Mouse (Mus musculus): ENCODE measurements at regions not wholly inside any gene's neighbourhood (a gene's known extent, or its start where the extent isn't known, plus 50 kb on each side); places are given as distances from the start of the nearest gene placed in this dataset.
"Not testable (repeated sequence)": the region's sequence is repeated elsewhere in the genome, so short reads cannot be mapped to it uniquely, and the experiment has no call there.

GRCm38 (mm10) chr14:27562564-27562963 lies 54.3 kb upstream of the Ccdc66 start:
- WGBS: 95% methylated on average over 11 of the region's 11 CpGs
- not testable (repeated sequence) for ATAC-seq (ENCODE audit: low FRiP score); H3K4me2 ChIP-seq (replicated peaks); DNase-seq (ENCODE audit: low spot score); H3K4me3 ChIP-seq (replicated peaks; ENCODE audit: low read length); H3K27ac ChIP-seq; H3K9ac ChIP-seq; H3K36me3 ChIP-seq (replicated peaks; ENCODE audit: control insufficient read depth, insufficient read depth); H3K4me1 ChIP-seq (replicated peaks; ENCODE audit: control insufficient read depth, insufficient read depth, low read length); H3K27me3 ChIP-seq (ENCODE audit: control insufficient read depth, insufficient read depth, low read length); H3K9me3 ChIP-seq (ENCODE audit: control insufficient read depth, low read length)

DNA sequence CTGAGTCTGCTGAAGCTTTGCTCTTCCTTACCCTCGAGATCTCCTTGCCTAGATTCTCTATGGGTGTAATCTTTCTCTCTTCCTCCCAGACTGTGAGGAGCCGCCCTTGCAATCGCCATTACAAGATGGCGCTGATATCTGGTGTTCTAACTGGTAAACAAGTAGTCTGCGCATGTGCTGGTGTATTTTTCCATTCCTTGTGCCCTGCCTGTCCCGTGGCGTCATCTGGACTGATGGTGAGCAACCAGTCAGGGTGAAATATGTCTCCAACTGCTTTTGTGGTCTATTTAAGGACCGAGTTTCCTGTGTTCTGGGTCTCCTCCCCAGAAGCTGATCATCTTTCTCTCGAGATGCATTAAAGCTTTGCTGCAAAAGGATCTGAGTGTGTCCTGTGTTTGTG lies 53.7 kb upstream of the Ccdc66 start:
- WGBS: 89% methylated on average over 9 of the region's 9 CpGs
- not testable (repeated sequence) for H3K36me3 ChIP-seq (replicated peaks; ENCODE audit: control insufficient read depth, insufficient read depth); H3K27ac ChIP-seq; DNase-seq (ENCODE audit: low spot score); H3K4me1 ChIP-seq (replicated peaks; ENCODE audit: control insufficient read depth, insufficient read depth, low read length); H3K4me2 ChIP-seq (replicated peaks); H3K4me3 ChIP-seq (replicated peaks; ENCODE audit: low read length); H3K27me3 ChIP-seq (ENCODE audit: control insufficient read depth, insufficient read depth, low read length); ATAC-seq (ENCODE audit: low FRiP score); H3K9ac ChIP-seq; H3K9me3 ChIP-seq (ENCODE audit: control insufficient read depth, low read length)

DNA sequence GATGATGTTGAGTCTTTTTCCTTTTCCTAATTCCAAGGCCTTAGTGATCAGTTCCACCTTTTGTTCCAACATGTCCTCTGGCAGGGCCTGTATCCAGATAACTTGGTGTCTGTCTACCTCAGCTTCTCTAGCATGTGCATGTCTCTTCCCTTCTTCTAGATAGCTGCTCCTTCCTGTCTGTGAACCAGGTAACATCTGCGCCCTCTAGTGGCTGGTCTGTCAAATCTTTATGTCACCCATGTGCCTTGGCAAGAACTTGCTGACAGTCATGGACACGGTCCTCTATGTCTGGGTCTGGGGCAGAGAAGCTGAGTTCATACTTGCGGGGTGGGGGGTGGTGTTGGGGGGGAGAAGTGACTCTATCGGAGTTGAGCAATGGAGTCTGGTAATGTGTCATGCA lies 52.2 kb upstream of the Ccdc66 start:
- no peak overlapping the region for H3K4me2 ChIP-seq (replicated peaks)
- no peak overlapping the region for H3K9ac ChIP-seq
- H3K36me3 ChIP-seq (replicated peaks; ENCODE audit: control insufficient read depth, insufficient read depth): no peaks in the 10 kb centered on the region
- no peaks in the 10 kb centered on the region for H3K9me3 ChIP-seq (ENCODE audit: control insufficient read depth, low read length)
- DNase-seq (ENCODE audit: low spot score) (peak; percentile 46), ATAC-seq (ENCODE audit: low FRiP score) (no peak)
- no peak overlapping the region for H3K27ac ChIP-seq
- no peaks in the 10 kb centered on the region for H3K4me1 ChIP-seq (replicated peaks; ENCODE audit: control insufficient read depth, insufficient read depth, low read length)
- 52% methylated on average over 4 of the region's 4 CpGs for WGBS
- no peak overlapping the region for H3K4me3 ChIP-seq (replicated peaks; ENCODE audit: low read length)
- H3K27me3 ChIP-seq (ENCODE audit: control insufficient read depth, insufficient read depth, low read length): no peaks in the 10 kb centered on the region

DNA sequence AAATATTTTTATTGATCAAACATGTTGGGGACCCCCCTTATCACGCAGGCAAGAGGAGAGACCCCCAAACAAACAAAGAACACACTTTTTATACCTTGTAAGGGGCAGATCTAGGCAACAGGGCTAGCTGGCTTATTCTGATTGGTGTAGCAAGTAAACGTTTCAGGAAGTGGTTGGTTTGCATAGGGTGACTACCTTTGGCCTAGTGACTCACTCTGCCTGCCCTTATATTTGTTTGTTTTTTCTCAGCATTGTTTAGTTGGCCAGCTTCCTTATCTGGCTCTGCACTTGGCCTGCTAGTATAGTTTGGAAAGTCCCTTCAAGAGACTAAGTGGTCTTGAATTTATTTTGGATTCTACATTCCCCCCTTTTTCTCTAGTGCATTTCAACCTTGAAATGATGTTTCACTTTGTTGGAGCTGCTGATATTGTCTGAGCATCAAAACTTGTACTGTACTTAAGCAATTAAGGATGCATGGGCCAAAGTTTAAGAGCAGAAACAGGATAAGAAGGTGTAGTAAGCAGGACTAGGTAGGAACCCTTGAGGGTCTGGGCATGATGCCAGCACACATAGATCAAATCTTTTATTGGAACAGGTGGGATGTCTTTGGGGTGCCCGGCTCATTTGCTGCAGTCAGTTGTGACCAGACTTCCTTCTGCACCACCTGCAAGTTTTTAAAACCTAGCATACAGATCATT lies 50.7 kb upstream of the Ccdc66 start:
- ATAC-seq (ENCODE audit: low FRiP score) (no peak), DNase-seq (ENCODE audit: low spot score) (no peak)
- no peak overlapping the region for H3K27ac ChIP-seq
- H3K27me3 ChIP-seq (ENCODE audit: control insufficient read depth, insufficient read depth, low read length): no peaks in the 10 kb centered on the region
- H3K9me3 ChIP-seq (ENCODE audit: control insufficient read depth, low read length): no peaks in the 10 kb centered on the region
- 76% methylated on average over 3 of the region's 3 CpGs for WGBS
- H3K36me3 ChIP-seq (replicated peaks; ENCODE audit: control insufficient read depth, insufficient read depth): no peaks in the 10 kb centered on the region
- H3K9ac ChIP-seq: no peak overlapping the region
- H3K4me1 ChIP-seq (replicated peaks; ENCODE audit: control insufficient read depth, insufficient read depth, low read length): no peaks in the 10 kb centered on the region
- H3K4me3 ChIP-seq (replicated peaks; ENCODE audit: low read length): no peak overlapping the region
- H3K4me2 ChIP-seq (replicated peaks): no peak overlapping the region
